Mouse (Mus musculus) stomach, embryonic 16.5 days (tissue): Measurements from ENCODE around the gene Olfr76. TPM values are rescaled to one million over a fixed set of nuclear protein-coding genes. Genes with fewer than 3 reads are reported as not detected.
"Not testable (repeated sequence)": the region's sequence is repeated elsewhere in the genome, so short reads cannot be mapped to it uniquely, and the experiment has no call there.

Experiments used
- ATAC-seq: fragments of 200-750 bp; cut with Nextera tagmentation; 2 replicates; pipeline ENCODE4 v1.8.0; 2017; ENCODE audit warnings: moderate number of reproducible peaks, moderate TSS enrichment; ENCODE audit not compliant: insufficient read depth, low FRiP score
- H3K27ac ChIP-seq: fragments of 300-500 bp; sonication (generic); 2 replicates; pipeline ENCODE4 v1.5.1; 2014; ENCODE audit warnings: low read length
- H3K27me3 ChIP-seq: fragments of 300-500 bp; sonication (generic); 2 replicates; pipeline ENCODE4 v1.6.1; 2014; ENCODE audit warnings: low read length, control low read depth, mixed read lengths; ENCODE audit not compliant: control insufficient read depth, insufficient read depth
- H3K36me3 ChIP-seq: fragments of 300-500 bp; sonication (generic); 2 replicates; pipeline ENCODE4 v1.6.1; 2014; ENCODE audit warnings: low read length; ENCODE audit not compliant: control insufficient read depth, insufficient read depth
- H3K4me1 ChIP-seq: fragments of 300-500 bp; sonication (generic); 2 replicates; pipeline ENCODE4 v1.6.1; 2014; ENCODE audit warnings: low read length, control low read depth, mixed read lengths; ENCODE audit not compliant: control insufficient read depth, insufficient read depth
- H3K4me2 ChIP-seq: fragments of 300-500 bp; sonication (generic); 2 replicates; pipeline ENCODE4 v1.6.1; 2014; ENCODE audit warnings: low read depth, low read length, mixed read lengths
- H3K4me3 ChIP-seq: fragments of 300-500 bp; sonication (generic); replicated peaks from 2 replicates; pipeline ENCODE4 v1.5.1; 2014; ENCODE audit warnings: mild to moderate bottlenecking, low read length
- H3K9ac ChIP-seq: fragments of 300-500 bp; sonication (generic); 2 replicates; pipeline ENCODE4 v1.6.1; 2014; ENCODE audit warnings: low read length
- H3K9me3 ChIP-seq: fragments of 300-500 bp; sonication (generic); replicated peaks from 2 replicates; pipeline ENCODE4 v1.6.1; 2016; ENCODE audit warnings: low read length, control low read depth; ENCODE audit not compliant: control insufficient read depth
- WGBS: fragments of 180-500 bp; shearing (Covaris S2); extraction: QIAGEN DNeasy Blood & Tissue Kit; methylation state at CpG from one replicate; pipeline ENCODE4 v1.1.7; 2014; 5-methylcytosine and 5-hydroxymethylcytosine counted together
- polyA plus RNA-seq: library from polyadenylated mRNA; unstranded; fragments of >200 nt; fragmentation: Nextera tagmentation; extraction: Ambion mirVana; gene quantifications from 2 replicates; pipeline ENCODE4 v1.2.1, GENCODE M21; 2015

Olfr76 gene
- polyA plus RNA-seq, 1 experiment from 2014 or later, result 0.04 TPM

DNA sequence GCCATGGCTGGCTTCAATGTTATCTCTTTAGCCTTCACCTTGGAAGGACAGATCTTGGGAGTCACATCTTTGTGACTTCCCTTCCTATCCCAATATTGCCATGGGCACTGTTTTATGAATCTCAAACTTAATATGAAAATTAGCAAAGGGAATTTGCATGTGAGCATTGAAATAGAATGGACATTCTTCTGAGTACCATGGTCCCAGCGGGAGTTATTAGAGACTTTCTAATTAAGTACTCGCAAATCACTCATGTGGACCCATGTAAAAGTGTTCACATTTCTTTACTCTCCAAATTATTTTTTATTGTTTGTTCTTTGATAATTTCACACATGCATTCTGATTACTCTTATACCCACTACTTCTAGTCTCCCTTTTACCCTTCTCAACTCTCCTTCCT, 19.8 kb downstream of the Olfr76 start, which contains the start of gene Olfr1427:
TSS of gene Olfr1427 (minus strand) at position 101 of the 400 bp plus-strand sequence.
- Histone ChIP-seq H3K4me2 (no peak within 1 kb of the TSS), H3K9ac (no peak within 1 kb of the TSS), H3K9me3 (no peaks in the 10 kb centered on the region), H3K27me3 (no peaks in the 10 kb centered on the region), H3K27ac (no peak within 1 kb of the TSS), H3K4me3 (no peak within 1 kb of the TSS), H3K4me1 (no peaks in the 10 kb centered on the region), H3K36me3 (no peaks in the 10 kb centered on the region)
- no peak for ATAC-seq
- 98% methylated on average over 2 of the region's 2 CpGs for WGBS

DNA sequence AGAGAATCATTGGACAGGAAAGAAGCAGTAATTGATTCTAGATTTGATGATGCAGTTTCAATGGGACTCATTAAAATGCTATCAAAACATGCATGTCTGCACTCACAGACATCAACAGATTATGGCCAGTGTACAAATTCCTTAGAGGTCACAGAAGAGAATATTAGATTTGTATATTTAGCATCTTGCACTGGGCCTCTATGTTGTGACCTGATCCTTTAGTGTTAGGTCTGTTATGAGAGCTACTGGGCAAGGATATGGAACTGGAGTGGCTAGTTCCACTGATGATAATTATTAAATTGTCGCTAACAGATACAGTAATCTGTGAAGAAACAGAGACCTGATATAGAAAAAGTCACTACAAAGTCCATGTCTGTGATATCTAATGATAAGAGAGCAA, 31.1 kb downstream of the Olfr76 start, which contains the start of gene Olfr1426:
TSS of gene Olfr1426 (minus strand) at position 101 of the 400 bp plus-strand sequence.
- Histone ChIP-seq H3K9me3 (no peaks in the 10 kb centered on the region), H3K9ac (no peak within 1 kb of the TSS), H3K36me3 (no peaks in the 10 kb centered on the region), H3K27ac (no peak within 1 kb of the TSS), H3K4me2 (no peak within 1 kb of the TSS), H3K27me3 (no peaks in the 10 kb centered on the region), H3K4me3 (no peak within 1 kb of the TSS), H3K4me1 (no peaks in the 10 kb centered on the region)
- no peak for ATAC-seq
- WGBS, result 74% methylated on average over 1 of the region's 1 CpGs

- ATAC-seq, H3K4me1 ChIP-seq, H3K4me2 ChIP-seq, H3K27ac ChIP-seq, H3K9ac ChIP-seq, H3K9me3 ChIP-seq, H3K36me3 ChIP-seq, H3K27me3 ChIP-seq, H3K4me3 ChIP-seq: not testable (repeated sequence)
- WGBS, result 84% methylated on average over 4 of the region's 4 CpGs
These were observed 45.4 kb downstream of the Olfr76 start, which contains the start of gene Olfr1425 for GRCm38 (mm10) chr19:12077631-12078030. Gene Olfr1425 (minus strand): TSS chr19:12077731.

- not testable (repeated sequence) for H3K4me3 ChIP-seq, H3K9ac ChIP-seq, H3K4me2 ChIP-seq, H3K36me3 ChIP-seq, H3K27me3 ChIP-seq, H3K4me1 ChIP-seq, H3K9me3 ChIP-seq, ATAC-seq, H3K27ac ChIP-seq
- 76% methylated on average over 1 of the region's 1 CpGs for WGBS
These were observed 53.5 kb downstream of the Olfr76 start for GRCm38 (mm10) chr19:12069546-12069945.

Other genes with a start within 250 kb of the Olfr76 start
- not detected in 2 replicates for gene Olfr1419, start 248.1 kb downstream of the Olfr76 start, polyA plus RNA-seq
- 0.06 TPM in 1 of 2 replicates, not detected in the other for gene Olfr1420, start 236.6 kb downstream of the Olfr76 start, polyA plus RNA-seq
- 16.6 and 16.9 TPM in 2 replicates for gene Patl1, start 210.8 kb downstream of the Olfr76 start, polyA plus RNA-seq
- 4.1 and 4.6 TPM in 2 replicates for gene Osbp, start 157.3 kb downstream of the Olfr76 start, polyA plus RNA-seq
- gene Olfr1423, start 81.9 kb downstream of the Olfr76 start, polyA plus RNA-seq, result 0.03 TPM in 1 of 2 replicates, not detected in the other
- gene Olfr1424, start 60.5 kb downstream of the Olfr76 start, polyA plus RNA-seq, result not detected in 2 replicates
- not detected in 2 replicates for gene Olfr1425, start 45.5 kb downstream of the Olfr76 start, polyA plus RNA-seq
- not detected in 2 replicates for gene Olfr1426, start 31.2 kb downstream of the Olfr76 start, polyA plus RNA-seq
- gene Olfr1427, start 19.9 kb downstream of the Olfr76 start, polyA plus RNA-seq, result not detected in 2 replicates
- not detected in 2 replicates for gene Olfr1428, start 7.3 kb downstream of the Olfr76 start, polyA plus RNA-seq
- gene Olfr1555-ps1, start 46.9 kb upstream of the Olfr76 start, polyA plus RNA-seq, result not detected in 2 replicates
- gene Olfr1431, start 77.4 kb upstream of the Olfr76 start, polyA plus RNA-seq, result not detected in 2 replicates
- not detected in 2 replicates for gene Olfr1432, start 109.4 kb upstream of the Olfr76 start, polyA plus RNA-seq
- gene Olfr262, start 118.5 kb upstream of the Olfr76 start, polyA plus RNA-seq, result not detected in 2 replicates
- gene Olfr235, start 137.8 kb upstream of the Olfr76 start, polyA plus RNA-seq, result not detected in 2 replicates
- not detected in 2 replicates for gene Olfr1434, start 156.7 kb upstream of the Olfr76 start, polyA plus RNA-seq
- not detected in 2 replicates for gene Olfr1436, start 175.9 kb upstream of the Olfr76 start, polyA plus RNA-seq
- not detected in 2 replicates for gene Olfr1437, start 201.9 kb upstream of the Olfr76 start, polyA plus RNA-seq
- gene Olfr1438-ps1, start 212.7 kb upstream of the Olfr76 start, polyA plus RNA-seq, result not detected in 2 replicates